Mouse (Mus musculus): ENCODE data around the gene Fhl5. TPM values are rescaled to one million over a fixed set of nuclear protein-coding genes. Genes with fewer than 3 reads are reported as not detected.

Gene Fhl5
- total RNA-seq, 2 experiments from 2014 or later = 0.49 TPM; not detected in 1

Other genes starting within 250 kb of the Fhl5 start
- gene Ufl1, start 38.9 kb upstream of the Fhl5 start, total RNA-seq (2021) = 10 to 100 TPM; 27.4 to 33.2 TPM

Data from heart, postnatal 36 days (tissue).